Mouse (Mus musculus) kidney, embryonic 14.5 days (tissue): ENCODE results near the gene Sf3a1. TPM values are rescaled to one million over a fixed set of nuclear protein-coding genes. Genes with fewer than 3 reads are reported as not detected.

Source experiments
- ATAC-seq: fragments of 200-750 bp; cut with Nextera tagmentation; 2 replicates; pipeline ENCODE4 v1.8.0; 2017; ENCODE audit warnings: moderate number of reproducible peaks, mild to moderate bottlenecking, moderate TSS enrichment, moderate library complexity; ENCODE audit not compliant: low FRiP score, low TSS enrichment
- H3K27ac ChIP-seq: fragments of 300-500 bp; sonication (generic); 2 replicates; pipeline ENCODE4 v1.5.1; 2014; ENCODE audit warnings: low read depth, mild to moderate bottlenecking, low read length, moderate library complexity, mixed read lengths
- H3K27me3 ChIP-seq: fragments of 300-500 bp; sonication (generic); 2 replicates; pipeline ENCODE4 v1.6.1; 2014; ENCODE audit warnings: mild to moderate bottlenecking, low read length; ENCODE audit not compliant: control insufficient read depth, insufficient read depth
- H3K36me3 ChIP-seq: fragments of 300-500 bp; sonication (generic); 2 replicates; pipeline ENCODE4 v1.6.1; 2014; ENCODE audit warnings: low read length, mixed read lengths; ENCODE audit not compliant: control insufficient read depth, insufficient read depth
- H3K4me1 ChIP-seq: fragments of 300-500 bp; sonication (generic); 2 replicates; pipeline ENCODE4 v1.6.1; 2014; ENCODE audit warnings: low read length, mixed read lengths; ENCODE audit not compliant: control insufficient read depth, insufficient read depth
- H3K4me2 ChIP-seq: fragments of 300-500 bp; sonication (generic); replicated peaks from 2 replicates; pipeline ENCODE4 v1.6.1; 2014; ENCODE audit warnings: low read depth, mild to moderate bottlenecking, low read length
- H3K4me3 ChIP-seq: fragments of 300-500 bp; sonication (generic); 2 replicates; pipeline ENCODE4 v1.5.1; 2014; ENCODE audit warnings: mild to moderate bottlenecking, low read length
- H3K9ac ChIP-seq: fragments of 300-500 bp; sonication (generic); 2 replicates; pipeline ENCODE4 v1.6.1; 2014; ENCODE audit warnings: low read depth, mild to moderate bottlenecking, low read length, moderate library complexity
- H3K9me3 ChIP-seq: fragments of 300-500 bp; sonication (generic); 2 replicates; pipeline ENCODE4 v1.6.1; 2016; ENCODE audit warnings: low read length; ENCODE audit not compliant: control insufficient read depth
- WGBS: fragments of 180-500 bp; shearing (Covaris S2); extraction: QIAGEN DNeasy Blood & Tissue Kit; methylation state at CpG from one replicate; pipeline ENCODE4 v1.1.7; 2014; 5-methylcytosine and 5-hydroxymethylcytosine counted together
- polyA plus RNA-seq: library from polyadenylated mRNA; unstranded; fragments of >200 nt; fragmentation: Nextera tagmentation; extraction: Ambion mirVana; gene quantifications from 2 replicates; pipeline ENCODE4 v1.2.1, GENCODE M21; 2014

Sf3a1 gene
- polyA plus RNA-seq, 1 experiment from 2014 or later: 72.5 TPM

DNA sequence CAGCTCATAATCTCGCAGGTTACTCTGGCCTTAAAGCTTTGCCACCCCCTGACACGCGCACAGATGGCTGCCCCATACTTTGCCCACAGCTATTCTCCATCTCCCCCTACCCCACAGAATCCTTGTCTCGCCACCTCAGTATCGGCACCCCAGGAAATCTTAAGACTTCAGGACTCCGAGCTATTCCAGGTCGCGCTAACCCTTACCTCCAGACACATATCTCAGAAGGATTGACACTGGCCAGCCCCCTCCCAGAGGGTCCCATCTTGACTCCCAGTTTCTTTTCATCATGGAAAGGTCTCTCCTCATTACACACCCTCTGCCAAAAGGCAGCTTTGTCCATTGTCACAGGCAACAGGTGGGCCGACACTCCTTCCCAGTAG is 27.2 kb downstream of the Sf3a1 start:
- 12% methylated on average over 9 of the region's 9 CpGs for WGBS
- ATAC-seq: peak; percentile 10; the same call in 1 of the 2 replicates
- no peak overlapping the region for H3K27ac ChIP-seq

GRCm38 (mm10) chr11:4189182-4189581 is 29.0 kb downstream of the Sf3a1 start:
- no peak overlapping the region for H3K9ac ChIP-seq
- H3K27me3 ChIP-seq: no peaks in the 10 kb centered on the region
- H3K9me3 ChIP-seq: no peaks in the 10 kb centered on the region
- H3K4me1 ChIP-seq: peaks cover 46% of the 10 kb centered on the region
- no peak overlapping the region for H3K4me2 ChIP-seq
- 0 out of 2 replicates have a peak, but pooled peaks cover under 1% of the 10 kb centered on the region for H3K36me3 ChIP-seq
- H3K4me3 ChIP-seq: no peak overlapping the region
- ATAC-seq: no peak
- WGBS: 75% methylated on average over 6 of the region's 6 CpGs
- no peak overlapping the region for H3K27ac ChIP-seq

More for the DNA sequence above, 27.2 kb downstream of the Sf3a1 start:
- peak overlapping the region; percentile 88 for H3K4me3 ChIP-seq
- peaks cover 40% of the 10 kb centered on the region for H3K4me1 ChIP-seq
- H3K9me3 ChIP-seq: no peaks in the 10 kb centered on the region
- H3K9ac ChIP-seq: peak overlapping the region; percentile 94
- no peaks in the 10 kb centered on the region for H3K27me3 ChIP-seq
- H3K4me2 ChIP-seq: peak overlapping the region; percentile 88
- H3K36me3 ChIP-seq: peaks cover 14% of the 10 kb centered on the region

DNA sequence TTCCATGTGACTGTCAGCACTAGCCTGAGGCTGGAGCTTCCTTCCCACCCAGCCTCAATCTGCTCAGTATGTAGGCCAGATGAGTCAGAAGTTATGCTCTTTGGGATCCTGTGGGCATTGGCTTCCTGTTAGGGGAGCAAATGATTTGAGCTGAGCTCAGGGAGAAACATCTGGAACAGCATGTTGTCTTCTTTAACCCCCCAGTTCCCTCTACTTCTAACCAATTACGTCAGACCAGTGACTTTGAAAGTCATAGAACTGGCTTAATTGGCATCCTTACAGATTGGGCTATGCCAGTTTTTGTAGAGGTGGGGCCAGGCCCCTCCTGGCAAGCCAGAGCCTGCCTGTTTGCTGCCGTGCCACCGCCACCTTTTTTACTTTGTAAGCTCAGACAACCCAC is 30.5 kb downstream of the Sf3a1 start:
- Histone ChIP-seq H3K27ac (peak overlapping the region; percentile 47; the same call in 1 of the 2 replicates), H3K4me2 (no peak overlapping the region; the same call in 1 of the 2 replicates), H3K36me3 (no peaks in the 10 kb centered on the region), H3K9me3 (no peaks in the 10 kb centered on the region), H3K27me3 (no peaks in the 10 kb centered on the region), H3K4me3 (no peak overlapping the region), H3K9ac (0 out of 2 replicates have a peak overlapping the region, but pooled peaks have one; percentile 7), H3K4me1 (peaks cover 46% of the 10 kb centered on the region)
- 71% methylated on average over 3 of the region's 3 CpGs for WGBS
- no peak for ATAC-seq

- H3K27ac ChIP-seq: peak overlapping the region; percentile 14; the same call in 1 of the 2 replicates
- WGBS: 76% methylated on average over 3 of the region's 3 CpGs
- no peaks in the 10 kb centered on the region for H3K36me3 ChIP-seq
- no peak overlapping the region; the same call in 1 of the 2 replicates for H3K9ac ChIP-seq
- no peaks in the 10 kb centered on the region for H3K27me3 ChIP-seq
- H3K4me3 ChIP-seq: no peak overlapping the region
- no peak for ATAC-seq
- H3K9me3 ChIP-seq: no peaks in the 10 kb centered on the region
- H3K4me2 ChIP-seq: no peak overlapping the region
- peaks cover 51% of the 10 kb centered on the region for H3K4me1 ChIP-seq
These were observed 32.6 kb downstream of the Sf3a1 start for GRCm38 (mm10) chr11:4192757-4193156.

DNA sequence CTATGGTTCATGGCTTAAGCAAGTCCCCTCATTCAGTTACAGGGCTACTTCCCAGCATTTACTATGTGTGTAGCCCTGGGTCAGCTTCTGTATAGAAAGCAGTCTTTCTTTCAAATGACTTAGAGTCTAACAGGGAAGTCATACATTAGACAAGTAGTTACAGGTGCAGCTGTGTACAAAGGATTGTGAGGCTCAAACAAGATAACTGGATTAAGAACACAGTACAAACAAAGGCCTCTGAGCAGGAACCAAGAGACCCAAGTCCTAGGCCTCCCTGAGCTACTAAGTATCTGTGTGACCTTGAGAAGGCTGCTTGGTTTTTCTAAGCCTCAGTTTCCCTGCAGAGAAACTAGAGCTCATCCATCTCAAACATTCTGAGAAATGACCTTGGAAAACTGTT is 33.3 kb downstream of the Sf3a1 start:
- Histone ChIP-seq H3K27me3 (no peaks in the 10 kb centered on the region), H3K4me1 (peaks cover 50% of the 10 kb centered on the region), H3K9ac (no peak overlapping the region), H3K9me3 (no peaks in the 10 kb centered on the region), H3K27ac (no peak overlapping the region), H3K36me3 (no peaks in the 10 kb centered on the region), H3K4me2 (no peak overlapping the region), H3K4me3 (no peak overlapping the region)
- no peak for ATAC-seq

- no peak for ATAC-seq
- Histone ChIP-seq H3K36me3 (no peaks in the 10 kb centered on the region), H3K4me1 (peaks cover 40% of the 10 kb centered on the region), H3K4me2 (no peak overlapping the region), H3K4me3 (no peak overlapping the region), H3K9me3 (no peaks in the 10 kb centered on the region), H3K27ac (no peak overlapping the region), H3K27me3 (no peaks in the 10 kb centered on the region), H3K9ac (no peak overlapping the region)
- 81% methylated on average over 3 of the region's 3 CpGs for whole genome bisulfite sequencing
These were observed 35.5 kb downstream of the Sf3a1 start for GRCm38 (mm10) chr11:4195597-4196031.

- WGBS: 42% methylated on average over 8 of the region's 8 CpGs
- no peak overlapping the region for H3K4me3 ChIP-seq
- H3K27me3 ChIP-seq: no peaks in the 10 kb centered on the region
- no peaks in the 10 kb centered on the region for H3K36me3 ChIP-seq
- H3K27ac ChIP-seq: peak overlapping the region; percentile 74; the same call in 1 of the 2 replicates
- H3K4me2 ChIP-seq: no peak overlapping the region
- ATAC-seq: peak; percentile 36; the same call in 1 of the 2 replicates
- H3K4me1 ChIP-seq: peaks cover 30% of the 10 kb centered on the region
- H3K9ac ChIP-seq: no peak overlapping the region
- H3K9me3 ChIP-seq: no peaks in the 10 kb centered on the region
These were observed 36.5 kb downstream of the Sf3a1 start for GRCm38 (mm10) chr11:4196636-4197035.

GRCm38 (mm10) chr11:4197691-4198090 is 37.5 kb downstream of the Sf3a1 start:
- no peak overlapping the region for H3K9ac ChIP-seq
- no peak overlapping the region for H3K4me2 ChIP-seq
- H3K27me3 ChIP-seq: no peaks in the 10 kb centered on the region
- WGBS: 11% methylated on average over 1 of the region's 1 CpGs
- no peak overlapping the region for H3K4me3 ChIP-seq
- H3K4me1 ChIP-seq: peaks cover 20% of the 10 kb centered on the region
- no peaks in the 10 kb centered on the region for H3K36me3 ChIP-seq
- H3K9me3 ChIP-seq: no peaks in the 10 kb centered on the region
- H3K27ac ChIP-seq: peak overlapping the region; percentile 74
- ATAC-seq: peak; percentile 93

GRCm38 (mm10) chr11:4201981-4202700 is 42.0 kb downstream of the Sf3a1 start:
- H3K27ac ChIP-seq: no peak overlapping the region

More at GRCm38 (mm10) chr11:4201981-4202700, 42.0 kb downstream of the Sf3a1 start:
- Histone ChIP-seq H3K9me3 (no peaks in the 10 kb centered on the region), H3K4me2 (no peak overlapping the region), H3K36me3 (peaks cover 5% of the 10 kb centered on the region; the same call in 1 of the 2 replicates), H3K27me3 (no peaks in the 10 kb centered on the region), H3K4me3 (no peak overlapping the region), H3K4me1 (peaks cover 23% of the 10 kb centered on the region), H3K9ac (no peak overlapping the region)
- no peak for ATAC-seq
- WGBS: 63% methylated on average over 11 of the region's 11 CpGs
